Mouse (Mus musculus) duodenum, adult 2 months (tissue): Measurements from ENCODE around the gene Tln2. TPM values are rescaled to one million over a fixed set of nuclear protein-coding genes. Genes with fewer than 3 reads are reported as not detected.

Experiments used
- polyA plus RNA-seq: library from polyadenylated mRNA; depleted of rRNA; stranded (reverse); fragments of >200 nt; gene quantifications from 2 replicates; pipeline ENCODE4 v1.2.3, GENCODE M21; 2012; ENCODE audit warnings: low replicate concordance; rRNA removed

Gene Tln2
- 2.8 and 4.2 TPM in 2 replicates for polyA plus RNA-seq

GRCm38 (mm10) chr9:67559603-67560002 lies at the start of gene Tln2:
Tln2 (minus strand) TSS chr9:67559703.

Other genes with a start within 250 kb of the Tln2 start
- 5.4 and 14.9 TPM in 2 replicates for gene C2cd4b, start 199.7 kb upstream of the Tln2 start, polyA plus RNA-seq